Mouse (Mus musculus) cortical plate, adult 2 months (tissue): ENCODE data around the gene Supt4a. TPM values are rescaled to one million over a fixed set of nuclear protein-coding genes. Genes with fewer than 3 reads are reported as not detected.
A peak's percentile ranks its signal among the peaks of the same experiment; 100 is the strongest.

Experiments used
- H3K27ac ChIP-seq: fragments of 200-500 bp; 2 replicates; pipeline ENCODE4 v1.5.1; 2012; ENCODE audit warnings: low read length, control low read depth, inconsistent platforms; ENCODE audit not compliant: insufficient read depth
- H3K4me1 ChIP-seq: fragments of 200-500 bp; 2 replicates; pipeline ENCODE4 v1.6.1; 2011; ENCODE audit warnings: low read length; ENCODE audit not compliant: control insufficient read depth, insufficient read depth
- H3K4me3 ChIP-seq: fragments of 200-500 bp; 2 replicates; pipeline ENCODE4 v1.5.1; 2011; ENCODE audit warnings: mild to moderate bottlenecking, low read length, control low read depth; ENCODE audit not compliant: insufficient read depth
- CTCF ChIP-seq: fragments of 200-500 bp; IDR thresholded peaks from 2 replicates; pipeline ENCODE4 v1.5.1; 2011; ENCODE audit warnings: mild to moderate bottlenecking, control low read depth, low read length; ENCODE audit not compliant: insufficient read depth; ENCODE audit errors: extremely low read depth
- POLR2A ChIP-seq: fragments of 200-500 bp; IDR thresholded peaks from 2 replicates; pipeline ENCODE4 v1.6.1; 2011; ENCODE audit warnings: mild to moderate bottlenecking, low read length, control low read depth; ENCODE audit not compliant: insufficient read depth; ENCODE audit errors: extremely low read depth
- polyA plus RNA-seq: library from polyadenylated mRNA; depleted of rRNA; stranded (reverse); fragments of >200 nt; gene quantifications from 2 replicates; pipeline ENCODE4 v1.2.3, GENCODE M21; 2012

The Supt4a gene
- polyA plus RNA-seq, 1 experiment: 154 TPM

DNA sequence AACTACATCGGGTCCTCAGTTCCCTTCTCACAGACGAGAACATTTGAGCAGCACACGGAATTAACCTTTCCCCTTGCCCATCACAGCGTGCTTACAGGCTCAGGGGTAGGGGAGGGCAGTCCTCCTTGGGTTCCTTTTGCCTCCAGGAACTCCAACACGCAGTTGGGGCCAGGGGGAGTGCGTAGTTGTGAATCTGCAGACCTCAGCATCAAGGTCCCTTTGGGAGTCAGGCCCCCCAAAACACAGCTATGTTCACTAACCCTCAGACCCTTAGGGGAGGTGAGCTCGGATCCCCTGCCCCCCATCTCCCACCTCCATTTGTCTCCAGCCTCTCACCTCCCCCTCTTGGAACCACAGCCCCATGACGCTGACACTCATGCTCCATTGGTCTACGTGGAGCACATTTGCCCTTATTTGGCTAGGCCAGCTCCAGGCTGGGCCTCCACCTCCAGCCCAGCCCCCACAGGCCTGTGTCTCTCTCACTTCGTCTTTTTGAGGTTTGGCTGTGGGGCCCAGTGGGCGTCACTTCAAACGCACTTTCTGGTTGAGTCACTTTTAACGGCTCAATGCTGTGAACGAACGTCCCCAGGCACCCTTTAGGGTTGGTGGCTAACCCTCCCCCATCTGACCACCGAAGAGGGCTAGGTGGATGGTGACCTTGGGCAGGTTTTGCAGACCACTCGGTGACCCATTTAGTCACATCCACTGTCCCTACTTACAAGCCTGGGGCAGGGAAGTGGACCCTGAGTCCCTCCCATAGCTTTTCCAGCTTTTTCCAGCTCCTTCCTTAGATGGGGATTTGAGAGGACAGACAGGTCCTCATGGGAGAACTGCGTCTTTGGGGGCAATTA lies 12.1 kb downstream of the Supt4a start:
- Histone ChIP-seq H3K4me1 (no peaks in the 10 kb centered on the region), H3K27ac (peak overlapping the region; percentile 72), H3K4me3 (no peak overlapping the region)
- TF ChIP-seq POLR2A: no peak
- no peak for TF ChIP-seq CTCF

DNA sequence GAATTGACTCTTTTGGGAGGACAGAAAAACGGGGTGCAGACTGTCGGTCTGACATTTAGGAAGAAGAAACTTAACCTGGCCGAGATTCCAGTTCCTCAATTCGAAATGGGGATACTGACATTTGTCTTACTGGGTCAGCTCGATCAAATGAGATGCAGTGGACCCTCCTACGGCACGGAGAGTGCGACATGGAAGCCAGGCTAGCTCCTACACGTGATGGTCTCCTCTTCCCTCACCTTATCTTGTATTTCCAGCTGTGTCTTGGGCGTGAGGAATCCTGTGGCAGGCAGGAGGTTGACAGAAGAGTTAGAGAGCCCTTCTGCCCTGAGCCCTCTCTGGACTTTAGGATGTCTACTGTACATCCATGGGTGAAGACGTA lies 12.7 kb downstream of the Supt4a start:
- no peak overlapping the region for H3K4me3 ChIP-seq
- no peak overlapping the region for H3K27ac ChIP-seq
- TF ChIP-seq CTCF (no peak), POLR2A (no peak)
- H3K4me1 ChIP-seq: no peaks in the 10 kb centered on the region

GRCm38 (mm10) chr11:87750521-87750920 lies 13.2 kb downstream of the Supt4a start:
- TF ChIP-seq POLR2A (no peak), CTCF (no peak)
- H3K4me1 ChIP-seq: no peaks in the 10 kb centered on the region
- H3K27ac ChIP-seq: no peak overlapping the region
- H3K4me3 ChIP-seq: no peak overlapping the region

GRCm38 (mm10) chr11:87751031-87751430 lies 13.7 kb downstream of the Supt4a start:
- Histone ChIP-seq H3K4me3 (no peak overlapping the region), H3K27ac (no peak overlapping the region)
- no peak for TF ChIP-seq CTCF
- TF ChIP-seq POLR2A: no peak

GRCm38 (mm10) chr11:87751491-87751966 lies 14.2 kb downstream of the Supt4a start:
- no peaks in the 10 kb centered on the region for H3K4me1 ChIP-seq
- TF ChIP-seq POLR2A (no peak), CTCF (no peak)
- H3K27ac ChIP-seq: no peak overlapping the region
- no peak overlapping the region for H3K4me3 ChIP-seq

More at GRCm38 (mm10) chr11:87751031-87751430, 13.7 kb downstream of the Supt4a start:
- H3K4me1 ChIP-seq: no peaks in the 10 kb centered on the region

DNA sequence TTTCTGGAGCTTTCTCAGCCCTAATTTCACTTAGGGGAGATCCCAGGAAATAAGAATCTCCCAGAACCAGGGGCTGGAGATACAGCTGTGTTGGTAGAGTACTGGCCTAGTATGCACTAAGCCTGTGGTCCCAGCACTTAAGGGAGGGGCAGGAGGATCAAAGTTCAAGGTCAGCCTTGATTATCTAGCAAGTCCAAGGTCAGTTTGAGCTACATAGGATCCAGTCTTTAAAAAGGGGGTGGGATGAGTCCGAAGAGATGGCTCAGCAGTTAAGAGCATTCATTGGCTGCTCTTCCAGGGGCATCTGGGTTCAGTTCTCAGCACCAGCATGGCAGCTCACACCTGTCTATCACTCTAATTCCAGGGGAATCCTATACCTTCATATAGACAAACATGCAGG lies 15.0 kb downstream of the Supt4a start:
- Histone ChIP-seq H3K27ac (no peak overlapping the region), H3K4me1 (no peaks in the 10 kb centered on the region), H3K4me3 (no peak overlapping the region)
- TF ChIP-seq CTCF (no peak), POLR2A (no peak)

DNA sequence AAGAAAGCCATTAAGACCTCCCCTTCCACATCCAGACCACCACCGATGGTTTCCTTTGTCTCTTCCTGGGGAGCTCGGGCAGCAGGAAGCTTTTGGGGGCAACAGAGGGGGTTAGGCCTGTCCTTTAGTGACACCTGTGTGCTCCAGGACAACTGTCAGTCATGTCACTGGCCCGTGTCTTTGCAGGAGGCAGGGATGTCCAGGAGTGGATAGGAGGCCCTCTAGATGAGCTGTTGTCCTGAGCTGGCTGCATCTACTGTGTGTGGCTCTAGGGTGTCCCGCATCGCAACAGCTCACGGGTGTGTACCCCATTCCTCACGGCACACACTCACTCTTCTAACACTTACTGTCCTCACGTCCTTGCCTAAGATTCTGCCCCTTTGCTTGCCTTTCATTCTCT lies 15.9 kb downstream of the Supt4a start:
- Histone ChIP-seq H3K4me3 (no peak overlapping the region), H3K27ac (no peak overlapping the region), H3K4me1 (no peaks in the 10 kb centered on the region)
- TF ChIP-seq POLR2A (no peak), CTCF (no peak)

DNA sequence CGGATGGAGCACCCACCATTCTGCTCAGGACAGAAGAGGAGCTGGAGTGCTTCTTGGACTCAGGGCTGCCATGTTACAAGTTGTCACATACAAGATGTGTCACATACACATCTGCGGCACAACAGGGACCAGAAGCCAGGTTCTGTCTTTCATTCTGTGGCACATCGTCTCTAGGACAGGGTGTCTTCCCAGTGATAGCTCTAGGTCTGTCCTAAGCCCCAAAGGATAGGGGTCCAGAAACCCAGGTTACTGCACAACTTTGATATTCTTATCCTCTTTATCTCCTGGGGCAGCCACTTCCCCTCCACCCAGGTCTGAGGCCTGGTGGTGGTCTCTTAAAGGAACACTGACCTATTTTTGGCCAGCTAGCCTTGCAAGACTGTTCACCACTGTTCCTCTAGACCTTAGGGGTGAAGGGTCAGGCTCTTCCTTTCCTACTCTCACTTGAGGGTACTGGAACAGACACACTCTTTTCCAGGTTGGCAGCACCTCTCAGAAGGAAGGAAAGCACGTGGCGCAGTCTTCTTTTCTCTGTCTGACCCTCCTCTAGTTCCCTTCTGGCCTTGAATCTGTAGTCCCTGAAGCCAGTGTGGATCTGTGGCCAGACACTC lies 16.6 kb downstream of the Supt4a start:
- no peak overlapping the region for H3K4me3 ChIP-seq
- no peak overlapping the region for H3K27ac ChIP-seq
- H3K4me1 ChIP-seq: no peaks in the 10 kb centered on the region
- TF ChIP-seq POLR2A (no peak), CTCF (no peak)

GRCm38 (mm10) chr11:87754603-87755002 lies 17.3 kb downstream of the Supt4a start:
- Histone ChIP-seq H3K4me3 (no peak overlapping the region), H3K27ac (no peak overlapping the region), H3K4me1 (no peaks in the 10 kb centered on the region)
- TF ChIP-seq POLR2A (no peak), CTCF (no peak)
